Mouse (Mus musculus) brain, embryonic 14.5 days (tissue): ENCODE data around the gene Pnrc1.

ENCODE experiments used
- CTCF ChIP-seq: fragments of 200-500 bp; IDR thresholded peaks from 2 replicates; pipeline ENCODE4 v1.5.1; 2012; ENCODE audit warnings: inconsistent platforms, mild to moderate bottlenecking, moderate library complexity, borderline replicate concordance; ENCODE audit not compliant: insufficient read depth, insufficient read length; ENCODE audit errors: extremely low read depth
- POLR2A ChIP-seq: fragments of 200-500 bp; IDR thresholded peaks from 2 replicates; pipeline ENCODE4 v1.6.1; 2012; ENCODE audit warnings: mild to moderate bottlenecking, inconsistent platforms, borderline replicate concordance; ENCODE audit not compliant: poor library complexity, insufficient read depth, insufficient read length, severe bottlenecking; ENCODE audit errors: extremely low read depth

DNA sequence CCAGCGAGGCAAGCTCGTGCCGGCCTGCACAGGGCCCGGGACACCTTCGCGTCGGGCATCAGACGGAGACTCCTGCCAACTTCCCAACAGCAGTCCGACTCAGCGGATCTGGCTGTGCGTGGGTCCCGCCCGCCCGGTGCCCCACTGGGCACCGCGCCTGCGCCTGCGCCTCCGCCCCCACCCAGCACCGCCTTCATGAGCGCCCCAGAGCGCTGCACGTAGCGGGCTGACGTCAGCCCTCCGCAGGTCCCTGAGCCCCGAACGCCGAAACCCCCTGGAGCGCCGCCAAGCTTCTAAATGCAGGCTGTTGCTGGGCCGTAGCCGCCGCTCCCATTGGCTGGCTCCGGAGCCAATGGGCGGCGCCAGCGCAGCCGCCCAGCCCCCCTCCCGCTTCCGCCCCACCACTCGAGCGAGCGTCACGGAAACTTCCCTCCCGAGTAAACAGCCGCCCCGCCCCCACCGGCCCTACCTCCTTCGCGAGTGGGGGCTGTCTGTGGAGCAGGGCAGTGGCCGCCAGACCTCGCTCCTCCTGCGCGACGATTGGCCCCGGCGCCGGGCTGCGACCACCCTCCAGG, 42.4 kb downstream of the Pnrc1 start:
- TF ChIP-seq POLR2A (peak; percentile 75), CTCF (no peak)
